In the genomic region with DNA sequence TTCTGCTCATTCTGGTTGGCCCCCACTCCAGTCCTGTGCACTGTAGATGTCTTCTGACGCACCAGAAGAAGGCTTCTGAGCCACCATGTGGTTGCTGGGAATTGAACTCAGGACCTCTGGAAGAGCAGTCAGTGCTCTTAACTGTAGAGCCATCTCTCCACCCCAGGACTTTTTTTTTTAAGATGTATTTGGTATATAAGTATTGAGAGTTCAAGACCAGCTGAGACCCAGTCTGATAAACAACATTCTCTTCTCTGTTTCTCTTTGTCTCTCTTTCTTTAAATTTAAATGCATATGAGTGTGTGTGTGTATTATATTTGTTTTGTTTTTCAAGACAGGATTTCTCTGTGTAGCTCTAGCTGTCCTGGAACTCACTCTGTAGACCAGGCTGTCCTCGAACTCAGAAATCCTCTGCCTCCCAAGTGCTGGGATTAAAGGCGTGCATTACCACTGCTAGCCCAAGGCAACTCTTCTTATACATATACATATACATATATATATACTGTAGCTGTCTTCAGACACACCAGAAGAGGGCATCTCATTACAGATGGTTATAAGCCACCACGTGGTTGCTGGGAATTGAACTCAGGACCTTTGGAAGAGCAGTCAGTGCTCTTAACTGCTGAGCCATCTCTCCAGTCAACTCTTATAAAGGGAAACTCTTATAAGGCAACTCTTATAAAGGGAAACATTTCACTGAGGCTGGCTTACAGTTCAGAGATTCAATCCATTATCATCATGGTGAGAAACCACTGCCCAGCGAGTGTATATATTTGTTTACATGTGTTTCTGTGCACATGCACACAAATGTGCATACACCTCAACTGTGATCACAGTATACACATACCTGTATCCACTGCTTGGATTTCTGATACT, we compare ENCODE assay signal across 8 mouse cellular contexts. TPM values are rescaled to one million over a fixed set of nuclear protein-coding genes. Genes with fewer than 3 reads are reported as not detected.
DNase-seq lines count a peak whose midpoint lies in the region; ATAC-seq and TF ChIP-seq lines count a peak whose summit lies in the region.
"Not testable (repeated sequence)": the region's sequence is repeated elsewhere in the genome, so short reads cannot be mapped to it uniquely, and the experiment has no call there.

No protein-coding gene starts in this region.

- TF ChIP-seq CTCF in CH12.LX (conservative IDR thresholded peaks at IDR 0.05 in 1 of 2, IDR thresholded peaks at IDR 0.05 in 1 of 2; ENCODE audit: low read depth in 2 of 2, low read length in 2 of 2); heart, adult 2 months (IDR thresholded peaks at IDR 0.05): not testable (repeated sequence)
- peak; percentile 17; the same call in 1 of the 2 replicates for TF ChIP-seq CTCF in kidney, postnatal 0 days (IDR thresholded peaks at IDR 0.05; ENCODE audit: low read depth)

- intact Hi-C loops in heart, adult 2 months (cut with DNase I): loop anchor here (1.0 kb wide), 1 partner anchor 23 kb away; a partner anchor contains a TSS

- not testable (repeated sequence) for H3K27me3 ChIP-seq in CH12.LX (replicated peaks); embryonic facial prominence, embryonic 14.5 days (replicated peaks; ENCODE audit: control insufficient read depth, insufficient read depth, low read length); heart, adult 2 months (ENCODE audit: control insufficient read depth, insufficient read depth, low read length); hindbrain, embryonic 14.5 days (ENCODE audit: control insufficient read depth, insufficient read depth, low read length); kidney, postnatal 0 days (ENCODE audit: insufficient read depth, low read length); liver, embryonic 13.5 days; midbrain, embryonic 13.5 days

- not testable (repeated sequence) for H3K27ac ChIP-seq in CH12.LX (ENCODE audit: insufficient read depth, low read depth); liver, embryonic 13.5 days
- peak overlapping the region; percentile 13 for H3K27ac ChIP-seq in embryonic facial prominence, embryonic 14.5 days (replicated peaks; ENCODE audit: low read depth, low read length)
- H3K27ac ChIP-seq in heart, adult 2 months: peak overlapping the region; percentile 29
- H3K27ac ChIP-seq in hindbrain, embryonic 14.5 days: peak overlapping the region; percentile 93
- H3K27ac ChIP-seq in kidney, postnatal 0 days: peak overlapping the region; percentile 58; the same call in 1 of the 2 replicates
- H3K27ac ChIP-seq in midbrain, embryonic 13.5 days: peak overlapping the region; percentile 84

- WGBS in embryonic facial prominence, embryonic 14.5 days: 56% methylated on average over 5 of the region's 5 CpGs
- WGBS in heart, adult 2 months: 73% methylated on average over 5 of the region's 5 CpGs
- WGBS in hindbrain, embryonic 14.5 days: 67% methylated on average over 5 of the region's 5 CpGs
- WGBS in kidney, postnatal 0 days: 65% methylated on average over 5 of the region's 5 CpGs
- 62% methylated on average over 5 of the region's 5 CpGs for WGBS in liver, embryonic 13.5 days (ENCODE audit: insufficient replicate concordance)
- WGBS in midbrain, embryonic 13.5 days: 65% methylated on average over 5 of the region's 5 CpGs

- not testable (repeated sequence) for TF ChIP-seq POLR2A in CH12.LX (IDR thresholded peaks at IDR 0.05; ENCODE audit: low read depth, low read length); heart, adult 2 months (IDR thresholded peaks at IDR 0.05; ENCODE audit: insufficient read depth, low read depth, low read length)

- not testable (repeated sequence) for ATAC-seq in embryonic facial prominence, embryonic 14.5 days (ENCODE audit: low read depth); hindbrain, embryonic 14.5 days (ENCODE audit: low FRiP score); kidney, postnatal 0 days (replicated peaks; ENCODE audit: low FRiP score, low read depth); liver, embryonic 13.5 days (ENCODE audit: low read depth); midbrain, embryonic 13.5 days

- peak overlapping the region in 1 of 3 experiments; percentile 42 for H3K4me3 ChIP-seq in CH12.LX (replicated peaks in 1 of 3; ENCODE audit: low read depth in 2 of 3, low read length in 2 of 3, poor library complexity in 1 of 3)
- peak overlapping the region; percentile 41; the same call in 1 of the 2 replicates for H3K4me3 ChIP-seq in embryonic facial prominence, embryonic 14.5 days (ENCODE audit: low read depth, low read length)
- not testable (repeated sequence) for H3K4me3 ChIP-seq in heart, adult 2 months; kidney, postnatal 0 days (replicated peaks; ENCODE audit: low read depth, low read length); liver, embryonic 13.5 days (replicated peaks)
- peak overlapping the region; percentile 45 for H3K4me3 ChIP-seq in hindbrain, embryonic 14.5 days (replicated peaks; ENCODE audit: low read length)
- H3K4me3 ChIP-seq in midbrain, embryonic 13.5 days (replicated peaks): peak overlapping the region; percentile 41; the same call in 1 of the 2 replicates

- TF ChIP-seq RAD21 in CH12.LX (IDR thresholded peaks at IDR 0.05; ENCODE audit: low read depth, low read length): not testable (repeated sequence)

- not testable (repeated sequence) for H3K79me2 ChIP-seq in CH12.LX (replicated peaks; ENCODE audit: control insufficient read depth, extremely low read depth, insufficient read depth, poor library complexity, severe bottlenecking); heart, adult 2 months (replicated peaks; ENCODE audit: control insufficient read depth, insufficient read depth, low read length)

- not testable (repeated sequence) for H3K9me3 ChIP-seq in CH12.LX (replicated peaks; ENCODE audit: low read length); embryonic facial prominence, embryonic 14.5 days (ENCODE audit: control insufficient read depth, low read length); hindbrain, embryonic 14.5 days (ENCODE audit: control insufficient read depth, low read length); kidney, postnatal 0 days (replicated peaks; ENCODE audit: low read length); liver, embryonic 13.5 days (replicated peaks); midbrain, embryonic 13.5 days

- dilution Hi-C loops in CH12.LX (cut with MboI; ENCODE audit: extremely low pct_ligation_motif_present, extremely low pct_unique_long_range_greater_than_20kb, low sequenced_read_pairs): not testable (repeated sequence)

- peaks cover 5 to 16% of the 10 kb centered on the region in 2 experiments; a peak in 3 of 4 replicates for H3K4me1 ChIP-seq in CH12.LX (ENCODE audit: control insufficient read depth in 1 of 2, insufficient read depth in 2 of 2)
- H3K4me1 ChIP-seq in embryonic facial prominence, embryonic 14.5 days (ENCODE audit: control insufficient read depth, insufficient read depth, low read length): peaks cover 13% of the 10 kb centered on the region
- H3K4me1 ChIP-seq in heart, adult 2 months (ENCODE audit: control insufficient read depth, insufficient read depth, low read length): not testable (repeated sequence)
- peaks cover 14% of the 10 kb centered on the region for H3K4me1 ChIP-seq in hindbrain, embryonic 14.5 days (replicated peaks; ENCODE audit: control insufficient read depth, insufficient read depth, low read length)
- peaks cover 12% of the 10 kb centered on the region; the same call in 1 of the 2 replicates for H3K4me1 ChIP-seq in kidney, postnatal 0 days (replicated peaks; ENCODE audit: insufficient read depth, low read length)
- peaks cover 24% of the 10 kb centered on the region for H3K4me1 ChIP-seq in liver, embryonic 13.5 days (replicated peaks)
- H3K4me1 ChIP-seq in midbrain, embryonic 13.5 days (replicated peaks): peaks cover 18% of the 10 kb centered on the region

- H3K36me3 ChIP-seq in CH12.LX (replicated peaks in 1 of 2; ENCODE audit: control insufficient read depth in 1 of 2, insufficient read depth in 1 of 2, low read length in 1 of 2): peaks cover 22 to 40% of the 10 kb centered on the region in 2 experiments
- H3K36me3 ChIP-seq in embryonic facial prominence, embryonic 14.5 days (ENCODE audit: control insufficient read depth, insufficient read depth, low read length): peaks cover 29% of the 10 kb centered on the region
- H3K36me3 ChIP-seq in heart, adult 2 months (ENCODE audit: control insufficient read depth, insufficient read depth, low read length): not testable (repeated sequence)
- peaks cover 31% of the 10 kb centered on the region for H3K36me3 ChIP-seq in hindbrain, embryonic 14.5 days (replicated peaks; ENCODE audit: control insufficient read depth, insufficient read depth)
- H3K36me3 ChIP-seq in kidney, postnatal 0 days (ENCODE audit: insufficient read depth, low read length): peaks cover 24% of the 10 kb centered on the region
- peaks cover 39% of the 10 kb centered on the region for H3K36me3 ChIP-seq in liver, embryonic 13.5 days
- peaks cover 35% of the 10 kb centered on the region for H3K36me3 ChIP-seq in midbrain, embryonic 13.5 days

- in situ Hi-C loops in CH12.LX (cut with MboI; ENCODE audit: low pct_ligation_motif_present, low pct_unique_long_range_greater_than_20kb, low sequenced_read_pairs): not testable (repeated sequence)

- peak overlapping the region; percentile 64 for H3K4me2 ChIP-seq in CH12.LX (ENCODE audit: insufficient read depth, low read depth, poor library complexity, severe bottlenecking)
- peak overlapping the region; percentile 63 for H3K4me2 ChIP-seq in embryonic facial prominence, embryonic 14.5 days (ENCODE audit: low read depth, low read length)
- peak overlapping the region; percentile 85 for H3K4me2 ChIP-seq in hindbrain, embryonic 14.5 days (replicated peaks)
- H3K4me2 ChIP-seq in kidney, postnatal 0 days (ENCODE audit: low read length): peak overlapping the region; percentile 56; the same call in 1 of the 2 replicates
- H3K4me2 ChIP-seq in liver, embryonic 13.5 days: peak overlapping the region; percentile 35
- peak overlapping the region; percentile 63 for H3K4me2 ChIP-seq in midbrain, embryonic 13.5 days (replicated peaks)

- TF ChIP-seq EP300 in CH12.LX (IDR thresholded peaks at IDR 0.05; ENCODE audit: low read length); heart, adult 2 months (IDR thresholded peaks at IDR 0.05; ENCODE audit: insufficient read depth, low read depth, low read length): not testable (repeated sequence)

- peak; percentile 18 for DNase-seq in CH12.LX (ENCODE audit: extremely low read depth)
- not testable (repeated sequence) for DNase-seq in embryonic facial prominence, embryonic 14.5 days (ENCODE audit: low spot score); heart, adult 2 months; hindbrain, embryonic 14.5 days (ENCODE audit: low spot score); kidney, postnatal 0 days (ENCODE audit: low spot score); liver, embryonic 13.5 days
- DNase-seq in retina, embryonic 14.5 days (ENCODE audit: low spot score): peak; percentile 21

- peak overlapping the region; percentile 35; the same call in 1 of the 2 replicates for H3K9ac ChIP-seq in CH12.LX (ENCODE audit: insufficient read depth, low read depth)
- H3K9ac ChIP-seq in embryonic facial prominence, embryonic 14.5 days (ENCODE audit: low read depth, low read length); heart, adult 2 months (ENCODE audit: low read depth, low read length); kidney, postnatal 0 days (ENCODE audit: low read depth, low read length); midbrain, embryonic 13.5 days (replicated peaks): not testable (repeated sequence)
- H3K9ac ChIP-seq in hindbrain, embryonic 14.5 days: peak overlapping the region; percentile 48; the same call in 1 of the 2 replicates
- peak overlapping the region; percentile 18; the same call in 1 of the 2 replicates for H3K9ac ChIP-seq in liver, embryonic 13.5 days

RNA-seq across cellular contexts. Expression of a gene that starts 23.7 kb away (rescaled TPM):
- total RNA-seq in CH12.LX (2012; rRNA removed): 33.9 and 37.2 TPM in 2 replicates
- 55.5 and 56.0 TPM in 2 replicates for total RNA-seq in CH12.LX (2014; rRNA removed)
- polyA plus RNA-seq in CH12.LX (2012; ENCODE audit: insufficient read length, low read depth): 54.8 and 54.9 TPM in 2 replicates
- polyA plus RNA-seq in embryonic facial prominence, embryonic 14.5 days (2014; fragmentation: Nextera tagmentation; extraction: Ambion mirVana): 50.1 and 54.1 TPM in 2 replicates
- total RNA-seq in heart, adult 2 months (2021): 10 to 100 TPM; 24.0 to 24.8 TPM
- polyA plus RNA-seq in heart, adult 2 months (2012; rRNA removed): 18.6 and 27.4 TPM in 2 replicates
- 39.1 and 42.1 TPM in 2 replicates for polyA plus RNA-seq in hindbrain, embryonic 14.5 days (2014; fragmentation: Nextera tagmentation; extraction: Ambion mirVana)
- 43.0 and 46.6 TPM in 2 replicates for polyA plus RNA-seq in kidney, postnatal 0 days (2015; fragmentation: Nextera tagmentation; extraction: Ambion mirVana)
- 32.1 and 35.9 TPM in 2 replicates for polyA plus RNA-seq in liver, embryonic 13.5 days (2015; fragmentation: Nextera tagmentation; extraction: Ambion mirVana)
- 46.6 and 49.1 TPM in 2 replicates for polyA plus RNA-seq in midbrain, embryonic 13.5 days (2015; fragmentation: Nextera tagmentation; extraction: Ambion mirVana)

RNA-seq across cellular contexts. Expression of a gene that starts 31.2 kb away (rescaled TPM):
- 5.2 and 6.6 TPM in 2 replicates for total RNA-seq in CH12.LX (2012; rRNA removed)
- total RNA-seq in CH12.LX (2014; rRNA removed): 2.5 TPM in 2 replicates
- polyA plus RNA-seq in CH12.LX (2012; ENCODE audit: insufficient read length, low read depth): 15.6 and 17.1 TPM in 2 replicates
- 131 and 137 TPM in 2 replicates for polyA plus RNA-seq in embryonic facial prominence, embryonic 14.5 days (2014; fragmentation: Nextera tagmentation; extraction: Ambion mirVana)
- 10 to 100 TPM; 27.0 to 28.7 TPM for total RNA-seq in heart, adult 2 months (2021)
- 12.5 and 13.1 TPM in 2 replicates for polyA plus RNA-seq in heart, adult 2 months (2012; rRNA removed)
- 132 and 134 TPM in 2 replicates for polyA plus RNA-seq in hindbrain, embryonic 14.5 days (2014; fragmentation: Nextera tagmentation; extraction: Ambion mirVana)
- 85.4 and 91.4 TPM in 2 replicates for polyA plus RNA-seq in kidney, postnatal 0 days (2015; fragmentation: Nextera tagmentation; extraction: Ambion mirVana)
- 25.0 and 37.2 TPM in 2 replicates for polyA plus RNA-seq in liver, embryonic 13.5 days (2015; fragmentation: Nextera tagmentation; extraction: Ambion mirVana)
- polyA plus RNA-seq in midbrain, embryonic 13.5 days (2015; fragmentation: Nextera tagmentation; extraction: Ambion mirVana): 145 and 153 TPM in 2 replicates

Comparison
In these comparisons a context has a peak if more than half of its experiments do, and no peak if none do; other contexts are left out.
1. H3K4me2 ChIP-seq: peak in every context shown above with its lines; median percentile 85 in hindbrain, embryonic 14.5 days; 64 in CH12.LX; 63 in embryonic facial prominence, embryonic 14.5 days; 63 in midbrain, embryonic 13.5 days; 56 in kidney, postnatal 0 days; 35 in liver, embryonic 13.5 days.